Mouse (Mus musculus): ENCODE measurements at regions not wholly inside any gene's neighbourhood (a gene's known extent, or its start where the extent isn't known, plus 50 kb on each side); places are given as distances from the start of the nearest gene placed in this dataset.
"Not testable (repeated sequence)": the region's sequence is repeated elsewhere in the genome, so short reads cannot be mapped to it uniquely, and the experiment has no call there.

DNA sequence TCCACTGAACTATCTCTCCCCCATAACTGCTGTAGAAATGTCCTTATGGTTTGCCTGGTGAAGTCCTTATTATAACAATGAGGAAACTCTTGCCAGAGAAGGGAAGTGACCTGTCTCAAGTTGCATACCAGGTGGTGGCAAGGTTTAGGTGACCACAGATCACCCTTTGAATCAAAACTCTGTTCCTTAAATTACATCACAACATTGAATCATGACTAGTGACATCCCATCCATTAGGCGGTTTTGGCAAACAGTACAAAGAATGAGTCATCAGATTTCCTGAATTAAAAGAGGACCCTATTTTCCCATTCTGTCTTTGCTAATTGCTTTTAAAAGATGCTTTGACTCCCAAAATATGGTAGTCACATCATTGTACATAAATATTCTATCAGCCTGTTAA is 168.5 kb upstream of the Pgr start:
- H3K27me3 ChIP-seq (replicated peaks; ENCODE audit: control insufficient read depth, insufficient read depth, low read length): no peaks in the 10 kb centered on the region
- TF ChIP-seq CTCF (conservative IDR thresholded peaks at IDR 0.05; ENCODE audit: insufficient read depth, insufficient read length, low read depth, low read length): no peak
- TF ChIP-seq POLR2A (IDR thresholded peaks at IDR 0.05; ENCODE audit: low read depth, low read length): no peak
- H3K36me3 ChIP-seq (ENCODE audit: control insufficient read depth, insufficient read depth, low read length): no peaks in the 10 kb centered on the region
- DNase-seq: no peak
- 78% methylated on average over 1 of the region's 1 CpGs for WGBS
- H3K4me1 ChIP-seq (ENCODE audit: control insufficient read depth, insufficient read depth, low read length): no peaks in the 10 kb centered on the region
- H3K4me3 ChIP-seq (ENCODE audit: insufficient read depth, low read depth, low read length): no peak overlapping the region
- H3K27ac ChIP-seq (ENCODE audit: insufficient read depth, low read depth, low read length): no peak overlapping the region

DNA sequence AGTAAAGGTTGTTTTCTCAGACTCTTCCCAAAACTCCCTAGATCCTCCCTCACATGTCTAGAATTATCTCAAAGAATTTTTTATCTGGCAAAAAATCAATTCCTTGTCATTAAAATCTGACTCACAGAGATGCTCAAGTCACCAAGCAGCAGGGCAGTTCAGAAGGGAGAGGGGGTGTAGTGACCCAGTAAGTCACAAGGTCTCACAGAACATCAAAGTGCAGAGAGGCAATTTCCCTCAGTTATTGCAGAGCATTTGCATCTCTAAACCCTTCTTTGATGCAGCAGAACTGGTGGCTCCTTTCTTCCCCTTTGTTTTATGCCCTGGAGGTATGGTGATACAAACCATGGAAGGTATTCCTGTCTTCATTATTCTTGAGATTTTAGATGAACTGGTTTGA is 166.1 kb upstream of the Pgr start:
- no peak for TF ChIP-seq CTCF (conservative IDR thresholded peaks at IDR 0.05; ENCODE audit: insufficient read depth, insufficient read length, low read depth, low read length)
- no peak for TF ChIP-seq POLR2A (IDR thresholded peaks at IDR 0.05; ENCODE audit: low read depth, low read length)
- H3K36me3 ChIP-seq (ENCODE audit: control insufficient read depth, insufficient read depth, low read length): no peaks in the 10 kb centered on the region
- no peak overlapping the region for H3K4me3 ChIP-seq (ENCODE audit: insufficient read depth, low read depth, low read length)
- no peaks in the 10 kb centered on the region for H3K4me1 ChIP-seq (ENCODE audit: control insufficient read depth, insufficient read depth, low read length)
- H3K27me3 ChIP-seq (replicated peaks; ENCODE audit: control insufficient read depth, insufficient read depth, low read length): no peaks in the 10 kb centered on the region
- no peak for DNase-seq
- H3K27ac ChIP-seq (ENCODE audit: insufficient read depth, low read depth, low read length): no peak overlapping the region

DNA sequence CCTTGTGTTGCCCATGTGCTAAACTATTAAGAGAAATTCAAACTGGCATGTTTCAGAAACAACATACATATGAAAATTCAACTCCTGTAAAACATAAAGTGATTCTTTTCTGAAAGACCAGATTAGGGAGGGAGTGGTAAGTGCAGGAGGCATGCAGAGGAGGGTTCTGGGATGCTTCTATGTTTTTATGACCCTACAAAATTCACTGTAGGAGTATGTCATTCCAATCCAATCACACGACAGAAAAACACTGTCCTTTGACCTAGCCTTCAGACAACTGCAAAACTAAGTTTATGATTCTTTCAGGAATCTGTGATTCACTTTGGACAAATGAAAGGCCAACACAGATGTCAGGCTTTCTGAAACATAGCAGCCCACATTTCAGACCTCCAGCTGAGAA is 159.4 kb upstream of the Pgr start:
- 14% methylated on average over 1 of the region's 1 CpGs for WGBS
- H3K27me3 ChIP-seq (replicated peaks; ENCODE audit: control insufficient read depth, insufficient read depth, low read length): no peaks in the 10 kb centered on the region
- H3K4me3 ChIP-seq (ENCODE audit: insufficient read depth, low read depth, low read length): no peak overlapping the region
- H3K4me1 ChIP-seq (ENCODE audit: control insufficient read depth, insufficient read depth, low read length): no peaks in the 10 kb centered on the region
- no peaks in the 10 kb centered on the region for H3K36me3 ChIP-seq (ENCODE audit: control insufficient read depth, insufficient read depth, low read length)
- DNase-seq: no peak
- TF ChIP-seq POLR2A (IDR thresholded peaks at IDR 0.05; ENCODE audit: low read depth, low read length) (no peak), CTCF (conservative IDR thresholded peaks at IDR 0.05; ENCODE audit: insufficient read depth, insufficient read length, low read depth, low read length) (no peak)
- no peak overlapping the region for H3K27ac ChIP-seq (ENCODE audit: insufficient read depth, low read depth, low read length)

DNA sequence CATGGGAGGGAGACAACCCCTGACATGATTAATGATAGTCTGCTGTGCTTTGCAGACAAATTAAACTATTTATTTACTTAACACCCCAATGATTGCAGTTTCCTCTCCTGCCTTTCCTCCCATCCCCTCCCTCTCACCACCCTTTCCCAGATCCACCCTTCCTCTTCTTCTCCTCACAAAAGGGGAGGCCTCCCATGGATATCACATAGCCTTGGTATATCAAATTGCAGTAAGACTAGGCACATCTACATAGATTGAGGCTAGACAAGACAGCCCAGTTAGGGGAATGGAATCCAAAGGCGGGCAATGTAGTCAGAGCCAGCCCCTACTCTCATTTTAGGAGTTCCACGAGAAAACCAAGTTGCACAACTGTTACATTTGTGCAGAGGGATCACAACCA is 149.8 kb upstream of the Pgr start:
- no peak for DNase-seq
- WGBS: 52% methylated on average over 2 of the region's 2 CpGs

DNA sequence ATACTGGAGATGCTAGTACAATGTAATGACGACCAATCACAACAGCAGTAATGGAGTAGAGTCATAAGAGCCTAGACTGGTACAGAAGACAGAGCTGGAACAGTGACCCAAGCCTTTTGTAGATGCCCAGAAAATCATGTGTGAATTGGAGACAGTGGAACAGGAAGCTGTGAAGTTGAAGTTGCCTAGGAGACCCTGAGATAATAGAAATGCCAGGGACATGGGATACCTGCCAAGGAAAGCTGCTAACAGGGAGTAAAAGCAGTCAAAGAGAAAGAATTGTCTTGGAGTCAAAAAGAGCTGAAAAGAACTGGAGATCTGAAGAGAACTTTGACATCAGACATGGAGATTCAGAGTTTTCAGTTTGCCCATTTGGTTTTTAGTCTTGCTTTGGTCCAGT is 138.8 kb upstream of the Pgr start:
- no peak for DNase-seq

More for the DNA sequence above, 149.8 kb upstream of the Pgr start:
- Histone ChIP-seq H3K27me3 (replicated peaks; ENCODE audit: control insufficient read depth, insufficient read depth, low read length) (no peaks in the 10 kb centered on the region; the same call in 1 of the 2 replicates), H3K4me1 (ENCODE audit: control insufficient read depth, insufficient read depth, low read length) (no peaks in the 10 kb centered on the region), H3K27ac (ENCODE audit: insufficient read depth, low read depth, low read length) (no peak overlapping the region), H3K4me3 (ENCODE audit: insufficient read depth, low read depth, low read length) (no peak overlapping the region), H3K36me3 (ENCODE audit: control insufficient read depth, insufficient read depth, low read length) (no peaks in the 10 kb centered on the region)
- TF ChIP-seq CTCF (conservative IDR thresholded peaks at IDR 0.05; ENCODE audit: insufficient read depth, insufficient read length, low read depth, low read length) (no peak), POLR2A (IDR thresholded peaks at IDR 0.05; ENCODE audit: low read depth, low read length) (no peak)

DNA sequence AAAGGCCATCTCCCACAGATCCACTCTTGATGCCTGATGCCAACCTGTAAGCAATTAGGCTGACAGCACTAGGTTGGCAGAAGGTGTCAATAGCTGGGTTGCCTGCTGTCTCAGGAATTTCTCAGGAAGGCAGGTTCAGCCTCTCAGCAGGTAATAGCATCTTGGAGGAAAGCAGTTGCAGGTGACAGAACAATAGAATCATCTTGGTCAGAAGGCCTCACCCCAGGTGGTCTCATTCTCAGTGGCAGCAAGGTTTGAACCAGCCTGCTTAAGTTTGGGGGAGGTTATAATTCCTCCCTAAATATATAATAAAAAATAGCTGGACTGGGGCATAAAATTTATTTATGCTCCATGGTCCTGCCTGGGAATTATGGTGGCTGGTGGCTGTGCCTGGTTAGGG is 130.2 kb upstream of the Pgr start:
- H3K27me3 ChIP-seq (replicated peaks; ENCODE audit: control insufficient read depth, insufficient read depth, low read length); H3K4me3 ChIP-seq (ENCODE audit: insufficient read depth, low read depth, low read length); DNase-seq; H3K4me1 ChIP-seq (ENCODE audit: control insufficient read depth, insufficient read depth, low read length); H3K36me3 ChIP-seq (ENCODE audit: control insufficient read depth, insufficient read depth, low read length); H3K27ac ChIP-seq (ENCODE audit: insufficient read depth, low read depth, low read length): not testable (repeated sequence)

More for the DNA sequence above, 138.8 kb upstream of the Pgr start:
- no peak for TF ChIP-seq POLR2A (IDR thresholded peaks at IDR 0.05; ENCODE audit: low read depth, low read length)
- TF ChIP-seq CTCF (conservative IDR thresholded peaks at IDR 0.05; ENCODE audit: insufficient read depth, insufficient read length, low read depth, low read length): no peak
- Histone ChIP-seq H3K4me3 (ENCODE audit: insufficient read depth, low read depth, low read length) (no peak overlapping the region), H3K27ac (ENCODE audit: insufficient read depth, low read depth, low read length) (no peak overlapping the region), H3K27me3 (replicated peaks; ENCODE audit: control insufficient read depth, insufficient read depth, low read length) (no peaks in the 10 kb centered on the region), H3K4me1 (ENCODE audit: control insufficient read depth, insufficient read depth, low read length) (no peaks in the 10 kb centered on the region), H3K36me3 (ENCODE audit: control insufficient read depth, insufficient read depth, low read length) (no peaks in the 10 kb centered on the region)
- WGBS: 75% methylated on average over 1 of the region's 1 CpGs

DNA sequence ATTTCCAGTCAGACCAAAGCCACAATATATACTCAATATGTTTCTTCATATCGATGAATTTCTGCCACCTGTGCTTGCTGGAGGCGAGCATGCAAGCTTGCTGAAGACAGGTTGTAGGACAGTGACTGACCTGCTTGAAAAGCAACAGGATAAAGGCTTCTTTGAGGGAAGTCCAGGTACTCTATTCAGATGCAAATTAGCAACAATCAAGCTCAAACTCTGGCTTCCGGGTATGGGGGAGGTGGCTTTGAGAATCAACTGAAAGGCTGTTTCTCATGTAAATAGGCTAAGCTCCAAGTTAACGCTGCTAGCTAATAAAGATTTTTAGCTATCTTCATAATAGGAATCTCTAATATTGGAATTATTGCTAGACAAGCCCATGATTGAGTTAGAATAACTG is 129.6 kb upstream of the Pgr start:
- Histone ChIP-seq H3K27me3 (replicated peaks; ENCODE audit: control insufficient read depth, insufficient read depth, low read length) (no peaks in the 10 kb centered on the region), H3K4me3 (ENCODE audit: insufficient read depth, low read depth, low read length) (no peak overlapping the region), H3K36me3 (ENCODE audit: control insufficient read depth, insufficient read depth, low read length) (no peaks in the 10 kb centered on the region), H3K27ac (ENCODE audit: insufficient read depth, low read depth, low read length) (no peak overlapping the region), H3K4me1 (ENCODE audit: control insufficient read depth, insufficient read depth, low read length) (no peaks in the 10 kb centered on the region)
- 52% methylated on average over 4 of the region's 4 CpGs for WGBS
- TF ChIP-seq POLR2A (IDR thresholded peaks at IDR 0.05; ENCODE audit: low read depth, low read length): no peak
- no peak for TF ChIP-seq CTCF (conservative IDR thresholded peaks at IDR 0.05; ENCODE audit: insufficient read depth, insufficient read length, low read depth, low read length)
- no peak for DNase-seq

DNA sequence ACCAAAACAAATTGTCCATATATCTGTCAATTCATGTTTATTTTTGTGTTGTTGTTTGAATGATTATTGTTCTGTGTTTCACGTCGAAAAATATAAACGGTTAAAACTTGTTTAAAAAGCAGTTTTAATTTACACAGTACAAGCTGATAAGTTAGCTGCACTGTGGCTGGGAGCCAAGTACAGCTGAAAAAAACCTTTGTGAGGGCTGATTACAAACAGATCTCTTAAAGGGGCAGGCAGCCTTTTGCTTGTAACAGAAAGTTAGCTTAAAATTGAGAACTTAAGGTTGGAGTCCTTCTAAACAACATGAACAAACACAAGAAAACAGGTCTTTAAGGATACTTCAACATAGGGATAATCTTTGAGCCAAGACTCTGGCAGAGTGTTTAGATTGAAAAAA is 118.3 kb upstream of the Pgr start:
- WGBS: 56% methylated on average over 3 of the region's 3 CpGs
- not testable (repeated sequence) for H3K4me1 ChIP-seq (ENCODE audit: control insufficient read depth, insufficient read depth, low read length); DNase-seq; H3K4me3 ChIP-seq (ENCODE audit: insufficient read depth, low read depth, low read length); H3K27me3 ChIP-seq (replicated peaks; ENCODE audit: control insufficient read depth, insufficient read depth, low read length); H3K36me3 ChIP-seq (ENCODE audit: control insufficient read depth, insufficient read depth, low read length); H3K27ac ChIP-seq (ENCODE audit: insufficient read depth, low read depth, low read length)

Measured in kidney, adult 2 months (tissue).